8 mouse cellular contexts compared by ENCODE assay signal in the genomic region with DNA sequence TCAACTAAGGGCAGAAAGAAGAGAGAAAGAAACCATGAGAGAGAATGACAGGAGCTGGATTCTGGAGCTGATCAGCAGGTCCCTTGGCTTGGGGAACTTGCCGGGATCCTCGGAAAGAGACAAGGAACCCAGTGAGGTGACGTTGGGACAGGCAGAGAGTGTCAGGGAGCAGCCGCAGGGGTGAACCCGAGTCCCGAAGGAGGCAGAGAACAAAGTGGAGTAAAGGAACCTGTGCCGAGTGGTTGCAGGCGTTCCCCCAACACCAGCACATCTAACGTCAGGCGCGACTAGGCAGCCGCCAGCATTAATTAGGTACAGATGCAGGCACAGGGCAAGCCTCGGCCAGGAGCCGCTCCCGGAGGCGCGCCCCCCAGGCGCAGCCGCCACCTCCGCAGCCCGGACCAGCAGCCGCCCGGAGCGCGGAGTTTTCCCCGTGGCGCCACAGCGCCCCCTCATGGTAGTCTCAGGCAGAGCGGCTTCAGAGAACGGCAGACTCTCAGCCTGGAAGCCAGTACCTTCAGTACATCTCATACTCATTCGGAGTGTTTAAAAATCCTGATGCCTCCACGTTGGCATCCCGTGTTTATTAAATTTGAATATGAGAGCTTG. TPM values are rescaled to one million over a fixed set of nuclear protein-coding genes. Genes with fewer than 3 reads are reported as not detected.
DNase-seq lines count a peak whose midpoint lies in the region; ATAC-seq and TF ChIP-seq lines count a peak whose summit lies in the region.

No protein-coding gene starts in this region.

- no peaks in the 10 kb centered on the region for H3K27me3 ChIP-seq in Patski
- H3K27me3 ChIP-seq in hindbrain, embryonic 14.5 days (ENCODE audit: control insufficient read depth, insufficient read depth, low read length): peaks cover 66% of the 10 kb centered on the region

- no peaks in the 10 kb centered on the region for H3K4me1 ChIP-seq in hindbrain, embryonic 14.5 days (replicated peaks; ENCODE audit: control insufficient read depth, insufficient read depth, low read length)

- TF ChIP-seq CTCF in Patski (IDR thresholded peaks at IDR 0.05): peak; percentile 100

- WGBS in hindbrain, embryonic 14.5 days: under 1% methylated on average over 33 of the region's 33 CpGs

- peak overlapping the region; percentile 61 for H3K4me2 ChIP-seq in hindbrain, embryonic 14.5 days (replicated peaks)

- no peak overlapping the region for H3K27ac ChIP-seq in hindbrain, embryonic 14.5 days

- ATAC-seq in Patski: peak; percentile 88
- peak; percentile 79 for ATAC-seq in hindbrain, embryonic 14.5 days (ENCODE audit: low FRiP score)

- CTCF ChIA-PET in Patski (lab: Charles Lee): interaction anchor here (0.8 to 2.7 kb wide), 13 partner anchors 10 to 607 kb away, joined by 3 to 13 read pairs (median 4); no protein-coding TSS in a partner anchor

- H3K9ac ChIP-seq in hindbrain, embryonic 14.5 days: peak overlapping the region; percentile 37; the same call in 1 of the 2 replicates

- H3K4me3 ChIP-seq in hindbrain, embryonic 14.5 days (replicated peaks; ENCODE audit: low read length): peak overlapping the region; percentile 26

- no peaks in the 10 kb centered on the region for H3K9me3 ChIP-seq in hindbrain, embryonic 14.5 days (ENCODE audit: control insufficient read depth, low read length)

- H3K36me3 ChIP-seq in hindbrain, embryonic 14.5 days (replicated peaks; ENCODE audit: control insufficient read depth, insufficient read depth): no peaks in the 10 kb centered on the region

- DNase-seq in Patski (ENCODE audit: low read depth, low spot score): peak; percentile 50
- peak; percentile 92 to 93 for DNase-seq in cerebellum, postnatal 14 days
- peak; percentile 77 to 79 for DNase-seq in frontal cortex, postnatal 25 days (ENCODE audit: low spot score in 2 of 2)
- DNase-seq in hindbrain, embryonic 14.5 days (ENCODE audit: low spot score): peak; percentile 88
- DNase-seq in left cerebral cortex, adult 11 months (ENCODE audit: low spot score): peak; percentile 45
- DNase-seq in lung, postnatal 4 days: peak; percentile 86 to 91
- DNase-seq in retina, postnatal 7 days (ENCODE audit: low read depth, low spot score): peak; percentile 73
- DNase-seq in urinary bladder, adult 2 months (ENCODE audit: low spot score): peak; percentile 90

- in situ Hi-C loops in Patski (cut with MboI; ENCODE audit: low pct_unique_long_range_greater_than_20kb): loop anchor here (5.0 kb wide), 4 partner anchors 169 to 609 kb away; no protein-coding TSS in a partner anchor

- POLR2A ChIA-PET in Patski (lab: Charles Lee): interaction anchor here (0.7 kb wide), 1 partner anchor 46 kb away, joined by 3 read pairs; no protein-coding TSS in a partner anchor

RNA-seq across cellular contexts. Expression of a gene that starts 31.1 kb away (rescaled TPM):
- polyA plus RNA-seq in Patski (2021): not detected
- polyA plus RNA-seq in hindbrain, embryonic 14.5 days (2014; fragmentation: Nextera tagmentation; extraction: Ambion mirVana): not detected in 2 replicates
- not detected in 2 replicates for polyA plus RNA-seq in urinary bladder, adult 2 months (2012; rRNA removed)

RNA-seq across cellular contexts. Expression of a gene that starts 46.9 kb away (rescaled TPM):
- not detected for polyA plus RNA-seq in Patski (2021)
- polyA plus RNA-seq in hindbrain, embryonic 14.5 days (2014; fragmentation: Nextera tagmentation; extraction: Ambion mirVana): 0.31 and 0.39 TPM in 2 replicates
- polyA plus RNA-seq in urinary bladder, adult 2 months (2012; rRNA removed): 0.13 and 0.15 TPM in 2 replicates
